Mouse (Mus musculus) embryonic facial prominence, embryonic 11.5 days (tissue): Measurements from ENCODE around the gene Gfod2. TPM values are rescaled to one million over a fixed set of nuclear protein-coding genes. Genes with fewer than 3 reads are reported as not detected.

Experiments
- ATAC-seq: fragments of 200-750 bp; cut with Nextera tagmentation; replicated peaks from 2 replicates; pipeline ENCODE4 v1.8.0; 2017; ENCODE audit warnings: low read depth; ENCODE audit not compliant: insufficient number of reproducible peaks, low FRiP score, low TSS enrichment
- DNase-seq: peaks from one replicate; pipeline ENCODE4 v3.0.0-alpha.2; 2015; ENCODE audit warnings: low spot score
- H3K27ac ChIP-seq: fragments of 300-500 bp; sonication (generic); replicated peaks from 2 replicates; pipeline ENCODE4 v1.5.1; 2014; ENCODE audit warnings: mild to moderate bottlenecking, low read depth, low read length, control low read depth
- H3K27me3 ChIP-seq: fragments of 300-500 bp; sonication (generic); 2 replicates; pipeline ENCODE4 v1.6.1; 2014; ENCODE audit warnings: mild to moderate bottlenecking, low read length, moderate library complexity, mixed read lengths; ENCODE audit not compliant: control insufficient read depth, insufficient read depth
- H3K36me3 ChIP-seq: fragments of 300-500 bp; sonication (generic); replicated peaks from 2 replicates; pipeline ENCODE4 v1.6.1; 2014; ENCODE audit warnings: low read depth, mild to moderate bottlenecking, low read length, moderate library complexity, mixed read lengths; ENCODE audit not compliant: control insufficient read depth, insufficient read depth
- H3K4me1 ChIP-seq: fragments of 300-500 bp; sonication (generic); 2 replicates; pipeline ENCODE4 v1.6.1; 2014; ENCODE audit warnings: low read length, mixed read lengths; ENCODE audit not compliant: control insufficient read depth, insufficient read depth
- H3K4me2 ChIP-seq: fragments of 300-500 bp; sonication (generic); 2 replicates; pipeline ENCODE4 v1.6.1; 2014; ENCODE audit warnings: low read depth, mild to moderate bottlenecking, control low read depth, low read length, moderate library complexity
- H3K4me3 ChIP-seq: fragments of 300-500 bp; sonication (generic); 2 replicates; pipeline ENCODE4 v1.5.1; 2014; ENCODE audit warnings: low read depth, low read length, control low read depth
- H3K9ac ChIP-seq: fragments of 300-500 bp; sonication (generic); replicated peaks from 2 replicates; pipeline ENCODE4 v1.6.1; 2014; ENCODE audit warnings: mild to moderate bottlenecking, control low read depth, low read length
- H3K9me3 ChIP-seq: fragments of 300-500 bp; sonication (generic); replicated peaks from 2 replicates; pipeline ENCODE4 v1.6.1; 2016; ENCODE audit warnings: mild to moderate bottlenecking, low read length, inconsistent platforms, mixed read lengths; ENCODE audit not compliant: control insufficient read depth
- WGBS: fragments of 180-500 bp; shearing (Covaris S2); extraction: QIAGEN DNeasy Blood & Tissue Kit; methylation state at CpG from one replicate; pipeline ENCODE4 v1.1.7; 2014; 5-methylcytosine and 5-hydroxymethylcytosine counted together
- polyA plus RNA-seq: library from polyadenylated mRNA; unstranded; fragments of >200 nt; fragmentation: Nextera tagmentation; extraction: Ambion mirVana; gene quantifications from 2 replicates; pipeline ENCODE4 v1.2.1, GENCODE M21; 2014

Gene Gfod2
- polyA plus RNA-seq, 1 experiment from 2014 or later = 24.5 TPM

- H3K36me3 ChIP-seq = no peaks in the 10 kb centered on the region
- no peaks in the 10 kb centered on the region for H3K27me3 ChIP-seq
Observed at GRCm38 (mm10) chr8:105753916-105754315, 4.5 kb downstream of the Gfod2 start.

GRCm38 (mm10) chr8:105750606-105751005, 7.9 kb downstream of the Gfod2 start:
- H3K27ac ChIP-seq = no peak overlapping the region
- H3K36me3 ChIP-seq = no peaks in the 10 kb centered on the region
- WGBS = 11% methylated on average over 11 of the region's 11 CpGs
- no peak overlapping the region for H3K4me3 ChIP-seq
- H3K27me3 ChIP-seq = no peaks in the 10 kb centered on the region
- no peak overlapping the region for H3K9ac ChIP-seq
- H3K9me3 ChIP-seq = no peaks in the 10 kb centered on the region
- H3K4me2 ChIP-seq = no peak overlapping the region
- ATAC-seq = no peak
- DNase-seq = peak; percentile 55
- H3K4me1 ChIP-seq = no peaks in the 10 kb centered on the region

More at GRCm38 (mm10) chr8:105753916-105754315, 4.5 kb downstream of the Gfod2 start:
- DNase-seq = no peak
- Histone ChIP-seq H3K4me3 (no peak overlapping the region), H3K4me1 (no peaks in the 10 kb centered on the region), H3K9ac (no peak overlapping the region), H3K9me3 (no peaks in the 10 kb centered on the region), H3K4me2 (no peak overlapping the region), H3K27ac (no peak overlapping the region)
- 81% methylated on average over 2 of the region's 2 CpGs for WGBS
- ATAC-seq = no peak

- 87% methylated on average over 4 of the region's 4 CpGs for WGBS
- Histone ChIP-seq H3K27ac (no peak overlapping the region), H3K4me2 (no peak overlapping the region), H3K36me3 (no peaks in the 10 kb centered on the region), H3K9ac (no peak overlapping the region), H3K9me3 (no peaks in the 10 kb centered on the region), H3K4me1 (no peaks in the 10 kb centered on the region), H3K27me3 (no peaks in the 10 kb centered on the region), H3K4me3 (no peak overlapping the region)
- DNase-seq (no peak), ATAC-seq (no peak)
Observed at GRCm38 (mm10) chr8:105743301-105743700, 15.2 kb downstream of the Gfod2 start.

GRCm38 (mm10) chr8:105739216-105739615, 19.2 kb downstream of the Gfod2 start:
- Histone ChIP-seq H3K4me3 (no peak overlapping the region), H3K9ac (no peak overlapping the region), H3K27me3 (no peaks in the 10 kb centered on the region), H3K36me3 (no peaks in the 10 kb centered on the region), H3K4me1 (no peaks in the 10 kb centered on the region), H3K4me2 (no peak overlapping the region), H3K9me3 (no peaks in the 10 kb centered on the region), H3K27ac (no peak overlapping the region)
- 90% methylated on average over 5 of the region's 5 CpGs for WGBS
- no peak for DNase-seq
- no peak for ATAC-seq

- H3K27ac ChIP-seq = no peak overlapping the region
- DNase-seq (no peak), ATAC-seq (no peak)
- 89% methylated on average over 5 of the region's 5 CpGs for WGBS
- H3K9me3 ChIP-seq = no peaks in the 10 kb centered on the region
- H3K4me3 ChIP-seq = no peak overlapping the region
- H3K9ac ChIP-seq = no peak overlapping the region
- no peaks in the 10 kb centered on the region for H3K27me3 ChIP-seq
- no peak overlapping the region for H3K4me2 ChIP-seq
- peaks cover 4% of the 10 kb centered on the region; the same call in 1 of the 2 replicates for H3K36me3 ChIP-seq
- H3K4me1 ChIP-seq = no peaks in the 10 kb centered on the region
Observed at GRCm38 (mm10) chr8:105732186-105732585, 26.3 kb downstream of the Gfod2 start.

- ATAC-seq = no peak
- Histone ChIP-seq H3K36me3 (peaks cover 5% of the 10 kb centered on the region; the same call in 1 of the 2 replicates), H3K9ac (no peak overlapping the region; the same call in 1 of the 2 replicates), H3K9me3 (no peaks in the 10 kb centered on the region), H3K27ac (no peak overlapping the region), H3K4me1 (no peaks in the 10 kb centered on the region), H3K4me2 (no peak overlapping the region), H3K4me3 (no peak overlapping the region), H3K27me3 (no peaks in the 10 kb centered on the region)
- no peak for DNase-seq
- 87% methylated on average over 18 of the region's 18 CpGs for WGBS
Observed at GRCm38 (mm10) chr8:105727397-105728124, 30.9 kb downstream of the Gfod2 start.

GRCm38 (mm10) chr8:105725726-105726125, 32.7 kb downstream of the Gfod2 start:
- ATAC-seq = no peak
- no peaks in the 10 kb centered on the region for H3K9me3 ChIP-seq
- 78% methylated on average over 5 of the region's 5 CpGs for WGBS

GRCm38 (mm10) chr8:105722861-105723260, 35.6 kb downstream of the Gfod2 start:
- ATAC-seq = no peak
- H3K36me3 ChIP-seq = peaks cover 5% of the 10 kb centered on the region; the same call in 1 of the 2 replicates
- no peak overlapping the region for H3K4me3 ChIP-seq
- no peak overlapping the region for H3K4me2 ChIP-seq
- no peaks in the 10 kb centered on the region for H3K27me3 ChIP-seq
- H3K9ac ChIP-seq = no peak overlapping the region
- H3K9me3 ChIP-seq = no peaks in the 10 kb centered on the region
- no peaks in the 10 kb centered on the region for H3K4me1 ChIP-seq
- WGBS = 91% methylated on average over 9 of the region's 9 CpGs
- no peak for DNase-seq
- no peak overlapping the region for H3K27ac ChIP-seq

More at GRCm38 (mm10) chr8:105725726-105726125, 32.7 kb downstream of the Gfod2 start:
- Histone ChIP-seq H3K36me3 (peaks cover 5% of the 10 kb centered on the region; the same call in 1 of the 2 replicates), H3K4me3 (no peak overlapping the region), H3K27ac (no peak overlapping the region), H3K27me3 (no peaks in the 10 kb centered on the region), H3K9ac (no peak overlapping the region), H3K4me1 (no peaks in the 10 kb centered on the region), H3K4me2 (no peak overlapping the region)
- DNase-seq = no peak
